Mouse (Mus musculus) lung, embryonic 16.5 days (tissue): ENCODE data around the gene Dctn3. TPM values are rescaled to one million over a fixed set of nuclear protein-coding genes. Genes with fewer than 3 reads are reported as not detected.

Experiments used
- ATAC-seq: fragments of 200-750 bp; cut with Nextera tagmentation; 2 replicates; pipeline ENCODE4 v1.8.0; 2017; ENCODE audit warnings: low read depth, mild to moderate bottlenecking, moderate library complexity
- H3K27ac ChIP-seq: fragments of 300-500 bp; sonication (generic); 2 replicates; pipeline ENCODE4 v1.5.1; 2014; ENCODE audit warnings: mild to moderate bottlenecking, control low read depth, low read length
- H3K27me3 ChIP-seq: fragments of 300-500 bp; sonication (generic); 2 replicates; pipeline ENCODE4 v1.6.1; 2014; ENCODE audit warnings: low read depth, low read length, mixed read lengths; ENCODE audit not compliant: control insufficient read depth, insufficient read depth
- H3K36me3 ChIP-seq: fragments of 300-500 bp; sonication (generic); 2 replicates; pipeline ENCODE4 v1.6.1; 2014; ENCODE audit warnings: low read length; ENCODE audit not compliant: control insufficient read depth, insufficient read depth
- H3K4me1 ChIP-seq: fragments of 300-500 bp; sonication (generic); replicated peaks from 2 replicates; pipeline ENCODE4 v1.6.1; 2014; ENCODE audit warnings: low read length, mixed read lengths; ENCODE audit not compliant: control insufficient read depth, insufficient read depth
- H3K4me2 ChIP-seq: fragments of 300-500 bp; sonication (generic); 2 replicates; pipeline ENCODE4 v1.6.1; 2014; ENCODE audit warnings: low read depth, low read length, control low read depth
- H3K4me3 ChIP-seq: fragments of 300-500 bp; sonication (generic); 2 replicates; pipeline ENCODE4 v1.5.1; 2014; ENCODE audit warnings: mild to moderate bottlenecking, low read length, control low read depth
- H3K9ac ChIP-seq: fragments of 300-500 bp; sonication (generic); 2 replicates; pipeline ENCODE4 v1.6.1; 2014; ENCODE audit warnings: low read length, control low read depth
- H3K9me3 ChIP-seq: fragments of 300-500 bp; sonication (generic); 2 replicates; pipeline ENCODE4 v1.6.1; 2016; ENCODE audit warnings: low read length; ENCODE audit not compliant: control insufficient read depth
- WGBS: fragments of 180-500 bp; shearing (Covaris S2); extraction: QIAGEN DNeasy Blood & Tissue Kit; methylation state at CpG from one replicate; pipeline ENCODE4 v1.1.7; 2014; 5-methylcytosine and 5-hydroxymethylcytosine counted together
- polyA plus RNA-seq: library from polyadenylated mRNA; unstranded; fragments of >200 nt; fragmentation: Nextera tagmentation; extraction: Ambion mirVana; gene quantifications from 2 replicates; pipeline ENCODE4 v1.2.1, GENCODE M21; 2015

The Dctn3 gene
- polyA plus RNA-seq, 1 experiment from 2014 or later: 137 TPM

GRCm38 (mm10) chr4:41759206-41759605 lies 36.2 kb upstream of the Dctn3 start:
- no peaks in the 10 kb centered on the region for H3K36me3 ChIP-seq
- H3K4me2 ChIP-seq: no peak overlapping the region
- WGBS: 68% methylated on average over 9 of the region's 9 CpGs
- H3K4me1 ChIP-seq: peaks cover 38% of the 10 kb centered on the region
- H3K4me3 ChIP-seq: no peak overlapping the region
- no peaks in the 10 kb centered on the region for H3K9me3 ChIP-seq
- H3K27ac ChIP-seq: peak overlapping the region; percentile 94
- H3K9ac ChIP-seq: no peak overlapping the region; the same call in 1 of the 2 replicates
- H3K27me3 ChIP-seq: no peaks in the 10 kb centered on the region
- ATAC-seq: no peak

GRCm38 (mm10) chr4:41758701-41759100 lies 35.7 kb upstream of the Dctn3 start:
- Histone ChIP-seq H3K4me2 (no peak overlapping the region), H3K27ac (no peak overlapping the region), H3K9ac (no peak overlapping the region), H3K4me3 (no peak overlapping the region), H3K27me3 (no peaks in the 10 kb centered on the region), H3K9me3 (no peaks in the 10 kb centered on the region), H3K4me1 (peaks cover 38% of the 10 kb centered on the region), H3K36me3 (no peaks in the 10 kb centered on the region)
- ATAC-seq: no peak
- 86% methylated on average over 4 of the region's 4 CpGs for WGBS

GRCm38 (mm10) chr4:41758021-41758420 lies 35.1 kb upstream of the Dctn3 start:
- Histone ChIP-seq H3K4me2 (no peak overlapping the region), H3K9me3 (no peaks in the 10 kb centered on the region), H3K27ac (no peak overlapping the region), H3K4me1 (peaks cover 38% of the 10 kb centered on the region), H3K9ac (no peak overlapping the region), H3K4me3 (no peak overlapping the region), H3K36me3 (no peaks in the 10 kb centered on the region), H3K27me3 (no peaks in the 10 kb centered on the region)
- no peak for ATAC-seq
- WGBS: 78% methylated on average over 11 of the region's 11 CpGs

- ATAC-seq: no peak
- Histone ChIP-seq H3K4me1 (peaks cover 33% of the 10 kb centered on the region), H3K27ac (no peak overlapping the region), H3K9ac (no peak overlapping the region), H3K4me2 (no peak overlapping the region), H3K27me3 (no peaks in the 10 kb centered on the region), H3K9me3 (no peaks in the 10 kb centered on the region), H3K4me3 (no peak overlapping the region), H3K36me3 (no peaks in the 10 kb centered on the region)
- WGBS: 90% methylated on average over 13 of the region's 13 CpGs
Observed at GRCm38 (mm10) chr4:41757321-41757720, 34.4 kb upstream of the Dctn3 start.

GRCm38 (mm10) chr4:41756440-41756839 lies 33.5 kb upstream of the Dctn3 start:
- ATAC-seq: no peak
- WGBS: 70% methylated on average over 8 of the region's 8 CpGs
- no peaks in the 10 kb centered on the region for H3K9me3 ChIP-seq
- peaks cover 26% of the 10 kb centered on the region for H3K4me1 ChIP-seq
- no peaks in the 10 kb centered on the region for H3K36me3 ChIP-seq
- peak overlapping the region; percentile 79 for H3K4me3 ChIP-seq
- H3K9ac ChIP-seq: peak overlapping the region; percentile 86
- no peaks in the 10 kb centered on the region for H3K27me3 ChIP-seq
- peak overlapping the region; percentile 93 for H3K4me2 ChIP-seq
- peak overlapping the region; percentile 95; the same call in 1 of the 2 replicates for H3K27ac ChIP-seq

GRCm38 (mm10) chr4:41755338-41756305 lies 32.7 kb upstream of the Dctn3 start, which contains the start of gene Sigmar1:
Sigmar1 (minus strand) TSS chr4:41756157.
- Histone ChIP-seq H3K9ac (peak within 1 kb of the TSS; percentile 86), H3K4me2 (peak within 1 kb of the TSS; percentile 93), H3K4me3 (peak within 1 kb of the TSS; percentile 79), H3K27ac (peak within 1 kb of the TSS; percentile 95), H3K4me1 (peaks cover 18% of the 10 kb centered on the region), H3K36me3 (no peaks in the 10 kb centered on the region), H3K27me3 (no peaks in the 10 kb centered on the region), H3K9me3 (no peaks in the 10 kb centered on the region)
- under 1% methylated on average over 57 of the region's 57 CpGs for WGBS
- peak; percentile 71 for ATAC-seq

- WGBS: 12% methylated on average over 14 of the region's 14 CpGs
Observed at GRCm38 (mm10) chr4:41754797-41755337, 31.9 kb upstream of the Dctn3 start, which contains the start of gene Galt. Galt (plus strand) TSS chr4:41755228.

GRCm38 (mm10) chr4:41745021-41745420 lies 22.1 kb upstream of the Dctn3 start:
- H3K27me3 ChIP-seq: no peaks in the 10 kb centered on the region
- no peak overlapping the region for H3K4me2 ChIP-seq
- no peak overlapping the region for H3K4me3 ChIP-seq
- WGBS: 65% methylated on average over 1 of the region's 1 CpGs
- H3K27ac ChIP-seq: no peak overlapping the region
- H3K9ac ChIP-seq: no peak overlapping the region
- no peak for ATAC-seq
- no peaks in the 10 kb centered on the region for H3K9me3 ChIP-seq
- peaks cover 6% of the 10 kb centered on the region for H3K4me1 ChIP-seq
- H3K36me3 ChIP-seq: no peaks in the 10 kb centered on the region

More at GRCm38 (mm10) chr4:41754797-41755337, 31.9 kb upstream of the Dctn3 start, which contains the start of gene Galt:
- H3K9ac ChIP-seq: peak within 1 kb of the TSS; percentile 86
- H3K4me2 ChIP-seq: peak within 1 kb of the TSS; percentile 93
- H3K9me3 ChIP-seq: no peaks in the 10 kb centered on the region
- peak within 1 kb of the TSS; percentile 79 for H3K4me3 ChIP-seq
- H3K27ac ChIP-seq: peak within 1 kb of the TSS; percentile 95
- H3K36me3 ChIP-seq: no peaks in the 10 kb centered on the region
- peaks cover 18% of the 10 kb centered on the region for H3K4me1 ChIP-seq
- ATAC-seq: peak; percentile 48
- no peaks in the 10 kb centered on the region for H3K27me3 ChIP-seq

GRCm38 (mm10) chr4:41744131-41744530 lies 21.2 kb upstream of the Dctn3 start:
- Histone ChIP-seq H3K4me2 (no peak overlapping the region), H3K27me3 (no peaks in the 10 kb centered on the region), H3K36me3 (peaks cover under 1% of the 10 kb centered on the region), H3K4me1 (peaks cover 12% of the 10 kb centered on the region), H3K4me3 (no peak overlapping the region), H3K9me3 (no peaks in the 10 kb centered on the region), H3K9ac (no peak overlapping the region), H3K27ac (no peak overlapping the region)
- no peak for ATAC-seq
- 59% methylated on average over 2 of the region's 2 CpGs for WGBS
